Mouse (Mus musculus) yolk sac, embryonic 10.5 days (tissue): ENCODE data around the gene Plekho2.

Source experiments
- DNase-seq: peaks from one replicate; pipeline ENCODE4 v3.0.0-alpha.2; 2017; ENCODE audit warnings: low spot score

The Plekho2 gene

GRCm38 (mm10) chr9:65586406-65587269 lies 6.8 kb upstream of the Plekho2 start, which contains the start of gene Pif1:
Pif1 (plus strand) TSS chr9:65587160.
- peak; percentile 89 for DNase-seq

- peak; percentile 77 for DNase-seq
These were observed 3.2 kb upstream of the Plekho2 start for GRCm38 (mm10) chr9:65583045-65583444.

- DNase-seq, result peak; percentile 84
These were observed 789 bp upstream of the Plekho2 start for GRCm38 (mm10) chr9:65580401-65581256.

GRCm38 (mm10) chr9:65578801-65579249 lies 1.0 kb downstream of the Plekho2 start:
- no peak for DNase-seq

GRCm38 (mm10) chr9:65577511-65578196 lies 2.2 kb downstream of the Plekho2 start:
- DNase-seq, result no peak

- no peak for DNase-seq
These were observed 2.9 kb downstream of the Plekho2 start for GRCm38 (mm10) chr9:65576861-65577510.

GRCm38 (mm10) chr9:65575393-65576196 lies 4.2 kb downstream of the Plekho2 start:
- DNase-seq, result no peak

GRCm38 (mm10) chr9:65574513-65575392 lies 5.1 kb downstream of the Plekho2 start:
- no peak for DNase-seq

- no peak for DNase-seq
These were observed 7.0 kb downstream of the Plekho2 start for GRCm38 (mm10) chr9:65572837-65573236.

GRCm38 (mm10) chr9:65569491-65569971 lies 10.3 kb downstream of the Plekho2 start:
- DNase-seq, result no peak

- no peak for DNase-seq
These were observed 11.1 kb downstream of the Plekho2 start for GRCm38 (mm10) chr9:65568787-65569186.

GRCm38 (mm10) chr9:65564698-65565097 lies 15.1 kb downstream of the Plekho2 start:
- DNase-seq, result no peak

GRCm38 (mm10) chr9:65563073-65563472 lies 16.8 kb downstream of the Plekho2 start:
- no peak for DNase-seq

- peak; percentile 54 for DNase-seq
These were observed 17.7 kb downstream of the Plekho2 start for GRCm38 (mm10) chr9:65562081-65562506.

- DNase-seq, result no peak
These were observed 18.8 kb downstream of the Plekho2 start for GRCm38 (mm10) chr9:65561016-65561415.

GRCm38 (mm10) chr9:65558806-65559205 lies 21.0 kb downstream of the Plekho2 start:
- DNase-seq, result no peak

GRCm38 (mm10) chr9:65556979-65557378 lies 22.9 kb downstream of the Plekho2 start:
- DNase-seq, result no peak

GRCm38 (mm10) chr9:65556349-65556748 lies 23.5 kb downstream of the Plekho2 start:
- no peak for DNase-seq

GRCm38 (mm10) chr9:65555621-65556020 lies 24.2 kb downstream of the Plekho2 start:
- no peak for DNase-seq
